Mouse (Mus musculus) ES-E14 (cell line): ENCODE data around the gene Ripor2.

Experiments
- HCFC1 ChIP-seq: IDR thresholded peaks from 2 replicates; pipeline ENCODE4 v1.6.1; 2012; ENCODE audit warnings: low read length, inconsistent platforms, borderline replicate concordance; ENCODE audit not compliant: insufficient read depth
- MAFK ChIP-seq: IDR thresholded peaks from 2 replicates; pipeline ENCODE4 v1.6.1; 2014; ENCODE audit warnings: mild to moderate bottlenecking, low read depth, low read length, inconsistent platforms; ENCODE audit not compliant: insufficient read depth
- ZC3H11A ChIP-seq: IDR thresholded peaks from 2 replicates; pipeline ENCODE4 v1.6.1; 2012; ENCODE audit warnings: low read depth, mild to moderate bottlenecking, inconsistent platforms, low read length, borderline replicate concordance

DNA sequence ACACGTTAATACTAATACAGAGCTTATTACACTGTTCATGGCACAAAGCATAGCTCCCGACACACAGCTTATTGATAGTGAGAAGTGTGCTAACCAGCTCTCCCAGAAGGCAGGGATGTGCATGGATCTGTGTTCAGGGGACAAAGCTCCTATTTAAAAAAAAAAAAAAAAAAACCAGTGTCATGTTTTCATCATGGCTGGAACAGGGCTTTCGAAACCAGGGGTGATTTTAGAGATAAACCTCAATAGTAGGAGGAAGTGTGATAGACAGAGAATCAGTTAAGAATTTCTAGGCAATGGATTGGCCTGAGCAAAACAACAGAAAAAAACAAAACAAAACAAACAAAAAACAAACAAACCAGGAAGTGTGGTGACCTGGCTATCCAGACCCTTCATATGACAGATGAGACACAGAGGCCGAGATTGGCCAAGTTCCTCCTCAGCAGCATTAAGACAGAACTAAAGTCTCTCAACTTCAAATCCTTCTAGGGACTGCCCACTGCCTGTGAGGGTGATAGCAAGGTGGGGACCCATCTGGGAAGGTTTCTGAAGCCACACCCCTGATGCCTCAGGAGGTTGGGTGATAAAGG, 51.1 kb downstream of the Ripor2 start:
- TF ChIP-seq MAFK (no peak), ZC3H11A (no peak), HCFC1 (no peak)
